Comparison of ENCODE assay signal across 31 mouse cellular contexts in the genomic region with DNA sequence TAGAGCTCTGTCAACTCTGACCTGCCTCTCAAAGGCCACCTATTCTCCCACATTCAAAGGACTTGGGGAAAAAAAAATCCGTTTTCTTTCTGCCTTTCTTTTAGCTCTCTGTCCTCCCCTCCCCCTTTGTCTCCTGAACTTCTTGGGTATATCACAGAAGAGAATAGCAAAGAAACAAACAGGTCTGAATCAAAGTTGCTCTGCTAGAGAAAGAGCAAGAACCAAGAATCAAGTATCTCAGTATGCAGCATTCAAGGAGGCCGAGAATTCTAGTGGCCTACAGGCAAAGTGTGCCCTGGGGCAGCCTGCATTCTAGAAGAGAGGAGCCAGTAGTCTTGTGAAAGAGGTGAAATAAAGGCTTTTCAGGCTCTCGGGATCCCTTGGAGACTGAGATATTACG. TPM values are rescaled to one million over a fixed set of nuclear protein-coding genes. Genes with fewer than 3 reads are reported as not detected.
A peak's percentile ranks its signal among the peaks of the same experiment; 100 is the strongest.
DNase-seq lines count a peak whose midpoint lies in the region; ATAC-seq and TF ChIP-seq lines count a peak whose summit lies in the region.
"Had no signal": no experiment of that assay in that cellular context is flagged by ENCODE, and none has a peak within 500 bp of the region (broad histone marks: within the 10 kb centered on the region; RNA-seq: fewer than 3 reads in every experiment).

No protein-coding gene starts in this region.

- no peak overlapping the region for H3K4me3 ChIP-seq in hindbrain, embryonic 12.5 days
- H3K4me3 ChIP-seq in hindbrain, embryonic 14.5 days (replicated peaks; ENCODE audit: low read length) = no peak overlapping the region
- H3K4me3 ChIP-seq in midbrain, embryonic 14.5 days (replicated peaks; ENCODE audit: low read depth, low read length) = no peak overlapping the region
- H3K4me3 ChIP-seq: liver, embryonic 13.5 days; stomach, embryonic 15.5 days had no signal

- H3K4me2 ChIP-seq in hindbrain, embryonic 12.5 days (replicated peaks) = no peak overlapping the region
- no peak overlapping the region for H3K4me2 ChIP-seq in hindbrain, embryonic 14.5 days (replicated peaks)
- H3K4me2 ChIP-seq in midbrain, embryonic 14.5 days (ENCODE audit: low read length) = no peak overlapping the region
- H3K4me2 ChIP-seq: liver, embryonic 13.5 days; stomach, embryonic 15.5 days had no signal

- no peak overlapping the region for H3K9ac ChIP-seq in hindbrain, embryonic 12.5 days
- H3K9ac ChIP-seq in hindbrain, embryonic 14.5 days = no peak overlapping the region
- H3K9ac ChIP-seq in midbrain, embryonic 14.5 days (replicated peaks; ENCODE audit: low read length) = no peak overlapping the region
- H3K9ac ChIP-seq: liver, embryonic 13.5 days; stomach, embryonic 15.5 days had no signal

- WGBS in hindbrain, embryonic 12.5 days = 13% methylated on average over 4 of the region's 4 CpGs
- 10% methylated on average over 4 of the region's 4 CpGs for WGBS in hindbrain, embryonic 14.5 days
- WGBS in midbrain, embryonic 14.5 days = 7% methylated on average over 4 of the region's 4 CpGs

- no peak for TF ChIP-seq CTCF in brain, embryonic 14.5 days (IDR thresholded peaks at IDR 0.05; ENCODE audit: borderline replicate concordance, extremely low read depth, insufficient read depth, insufficient read length)

- H3K27ac ChIP-seq in hindbrain, embryonic 12.5 days = peak overlapping the region; percentile 40; the same call in 1 of the 2 replicates
- no peak overlapping the region for H3K27ac ChIP-seq in hindbrain, embryonic 14.5 days
- H3K27ac ChIP-seq in midbrain, embryonic 14.5 days (replicated peaks; ENCODE audit: low read depth, low read length) = peak overlapping the region; percentile 53; the same call in 1 of the 2 replicates
- H3K27ac ChIP-seq: liver, embryonic 13.5 days; stomach, embryonic 15.5 days had no signal

- H3K36me3 ChIP-seq in hindbrain, embryonic 12.5 days = no peaks in the 10 kb centered on the region
- no peaks in the 10 kb centered on the region for H3K36me3 ChIP-seq in hindbrain, embryonic 14.5 days (replicated peaks; ENCODE audit: control insufficient read depth, insufficient read depth)
- H3K36me3 ChIP-seq in midbrain, embryonic 14.5 days (ENCODE audit: control insufficient read depth, insufficient read depth, low read length) = no peaks in the 10 kb centered on the region
- H3K36me3 ChIP-seq: liver, embryonic 13.5 days; stomach, embryonic 15.5 days had no signal

- peak; percentile 2 for DNase-seq in adrenal gland, postnatal 10 days
- no peak for DNase-seq in adrenal gland, adult 18-20 months (ENCODE audit: low spot score in 2 of 2)
- DNase-seq in hindbrain, embryonic 14.5 days (ENCODE audit: low spot score) = no peak
- DNase-seq in brain, embryonic 14.5 days (ENCODE audit: low read depth) = peak; percentile 30
- peak; percentile 36 for DNase-seq in midbrain, embryonic 14.5 days
- no peak for DNase-seq in ovary, postnatal 14 days (ENCODE audit: low spot score)
- DNase-seq: adrenal gland, postnatal 36 days; cerebellum, adult 11 months; cerebellum, postnatal 25 days; gastrocnemius, postnatal 36 days; kidney, postnatal 36 days; layer of hippocampus, adult 9-11 months; liver, embryonic 13.5 days; lung, adult 2 months; lung, postnatal 14 days; thymus, postnatal 25 days had no signal

- no peak for ATAC-seq in hindbrain, embryonic 12.5 days (ENCODE audit: low FRiP score)
- no peak for ATAC-seq in hindbrain, embryonic 14.5 days (ENCODE audit: low FRiP score)
- ATAC-seq in midbrain, embryonic 14.5 days (ENCODE audit: low FRiP score, low TSS enrichment) = no peak
- ATAC-seq: activated CD4-positive, CD25-positive, alpha-beta regulatory T cell, adult 4 months; intestine, postnatal 0 days had no signal

- peaks cover 20% of the 10 kb centered on the region for H3K4me1 ChIP-seq in hindbrain, embryonic 12.5 days
- H3K4me1 ChIP-seq in hindbrain, embryonic 14.5 days (replicated peaks; ENCODE audit: control insufficient read depth, insufficient read depth, low read length) = peaks cover 18% of the 10 kb centered on the region
- peaks cover 13% of the 10 kb centered on the region for H3K4me1 ChIP-seq in midbrain, embryonic 14.5 days (ENCODE audit: control insufficient read depth, insufficient read depth, low read length)

- no peaks in the 10 kb centered on the region for H3K9me3 ChIP-seq in hindbrain, embryonic 12.5 days (replicated peaks)
- no peaks in the 10 kb centered on the region for H3K9me3 ChIP-seq in hindbrain, embryonic 14.5 days (ENCODE audit: control insufficient read depth, low read length)
- no peaks in the 10 kb centered on the region for H3K9me3 ChIP-seq in midbrain, embryonic 14.5 days (ENCODE audit: control insufficient read depth, low read length)
- H3K9me3 ChIP-seq: liver, embryonic 13.5 days; stomach, embryonic 15.5 days had no signal

- no peaks in the 10 kb centered on the region for H3K27me3 ChIP-seq in hindbrain, embryonic 12.5 days
- H3K27me3 ChIP-seq in hindbrain, embryonic 14.5 days (ENCODE audit: control insufficient read depth, insufficient read depth, low read length) = no peaks in the 10 kb centered on the region
- H3K27me3 ChIP-seq in midbrain, embryonic 14.5 days (ENCODE audit: control insufficient read depth, insufficient read depth, low read length) = no peaks in the 10 kb centered on the region

- TF ChIP-seq POLR2A in brain, embryonic 14.5 days (IDR thresholded peaks at IDR 0.05; ENCODE audit: borderline replicate concordance, extremely low read depth, insufficient read depth, insufficient read length, poor library complexity, severe bottlenecking) = no peak

RNA-seq across cellular contexts. Expression of gene Fmn2, which starts 1.6 kb away (rescaled TPM):
- 1 to 10 TPM; 2.4 to 2.5 TPM for total RNA-seq in adrenal gland, postnatal 10 days (2021)
- total RNA-seq in adrenal gland, adult 18-20 months (2021) = 1 to 10 TPM; 5.0 to 5.9 TPM
- 7.2 and 8.4 TPM in 2 replicates for polyA plus RNA-seq in hindbrain, embryonic 12.5 days (2016; fragmentation: Nextera tagmentation; extraction: Ambion mirVana)
- 8.3 and 9.6 TPM in 2 replicates for polyA plus RNA-seq in hindbrain, embryonic 14.5 days (2014; fragmentation: Nextera tagmentation; extraction: Ambion mirVana)
- 14.0 and 18.3 TPM in 2 replicates for polyA plus RNA-seq in brain, embryonic 14.5 days (2012; rRNA removed)
- 9.4 and 10.3 TPM in 2 replicates for polyA plus RNA-seq in midbrain, embryonic 14.5 days (2014; fragmentation: Nextera tagmentation; extraction: Ambion mirVana)
- total RNA-seq: megakaryocyte, adult 5-6 weeks had no signal
- polyA plus RNA-seq: activated CD4-positive, CD25-positive, alpha-beta regulatory T cell, adult 4 months had no signal

RNA-seq across cellular contexts. Expression of gene Olfr220, which starts 58.2 kb away (rescaled TPM):
- not detected for total RNA-seq in adrenal gland, postnatal 10 days (2021)
- not detected for total RNA-seq in adrenal gland, adult 18-20 months (2021)
- polyA plus RNA-seq in hindbrain, embryonic 12.5 days (2016; fragmentation: Nextera tagmentation; extraction: Ambion mirVana) = not detected in 2 replicates
- polyA plus RNA-seq in hindbrain, embryonic 14.5 days (2014; fragmentation: Nextera tagmentation; extraction: Ambion mirVana) = not detected in 2 replicates
- not detected in 2 replicates for polyA plus RNA-seq in brain, embryonic 14.5 days (2012; rRNA removed)
- polyA plus RNA-seq in midbrain, embryonic 14.5 days (2014; fragmentation: Nextera tagmentation; extraction: Ambion mirVana) = not detected in 2 replicates
- total RNA-seq: adrenal gland, postnatal 36 days; gastrocnemius, postnatal 36 days; heart, adult 8-10 months; heart, postnatal 25 days; left cerebral cortex, adult 18-20 months; left cerebral cortex, postnatal 36 days; megakaryocyte, adult 5-6 weeks had no signal
- polyA plus RNA-seq: embryonic facial prominence, embryonic 11.5 days; forebrain, embryonic 11.5 days; heart, embryonic 14.5 days; intestine, postnatal 0 days; kidney, embryonic 14.5 days; limb, embryonic 14.5 days; liver, embryonic 13.5 days; lung, adult 2 months; neural tube, embryonic 14.5 days; stomach, embryonic 15.5 days had no signal

Comparison
In these comparisons a context has a peak if more than half of its experiments do, and no peak if none do; other contexts are left out.
1. DNase-seq: peak in adrenal gland, postnatal 10 days (single experiment), brain, embryonic 14.5 days (single experiment) and midbrain, embryonic 14.5 days (single experiment); none in adrenal gland, adult 18-20 months (0 of 2), hindbrain, embryonic 14.5 days (single experiment) and ovary, postnatal 14 days (single experiment).